Mouse (Mus musculus) erythroblast, embryonic 14.5 days (primary cell): Measurements from ENCODE around the gene Ip6k2. TPM values are rescaled to one million over a fixed set of nuclear protein-coding genes. Genes with fewer than 3 reads are reported as not detected.

Experiments used
- H3K27me3 ChIP-seq: 2 replicates; pipeline ENCODE4 v1.6.1; 2012; ENCODE audit warnings: inconsistent platforms; ENCODE audit not compliant: control insufficient read depth
- H3K36me3 ChIP-seq: 2 replicates; pipeline ENCODE4 v1.6.1; 2012; ENCODE audit warnings: mild to moderate bottlenecking, inconsistent platforms; ENCODE audit not compliant: control insufficient read depth
- H3K4me1 ChIP-seq: 2 replicates; pipeline ENCODE4 v1.6.1; 2012; ENCODE audit warnings: inconsistent platforms; ENCODE audit not compliant: control insufficient read depth
- H3K4me3 ChIP-seq: replicated peaks from 2 replicates; pipeline ENCODE3; 2012; ENCODE audit warnings: moderate library complexity, mild to moderate bottlenecking, inconsistent platforms
- H3K9me3 ChIP-seq: 2 replicates; pipeline ENCODE4 v1.6.1; 2012; ENCODE audit warnings: low read length, inconsistent platforms, mixed read lengths; ENCODE audit not compliant: control insufficient read depth
- GATA1 ChIP-seq: IDR thresholded peaks from 2 replicates; pipeline ENCODE4 v1.6.1; 2012; ENCODE audit warnings: low read length, inconsistent platforms, mixed read lengths
- TAL1 ChIP-seq: IDR thresholded peaks from 3 replicates; pipeline ENCODE4 v1.6.1; 2012; ENCODE audit warnings: low read length, inconsistent platforms, mixed read lengths
- polyA plus RNA-seq: library from polyadenylated mRNA; stranded (reverse); fragments of >175 nt; gene quantifications from 2 replicates; pipeline ENCODE4 v1.2.3, GENCODE M21; 2012

Gene Ip6k2
- polyA plus RNA-seq, 1 experiment, result 5.9 TPM

- TF ChIP-seq GATA1, result no peak
- TF ChIP-seq TAL1, result no peak
- peaks cover 17% of the 10 kb centered on the region for H3K4me1 ChIP-seq
- peaks cover 92% of the 10 kb centered on the region for H3K27me3 ChIP-seq
- no peak overlapping the region for H3K4me3 ChIP-seq
- H3K36me3 ChIP-seq, result no peaks in the 10 kb centered on the region
- H3K9me3 ChIP-seq, result peaks cover 22% of the 10 kb centered on the region
Measured at GRCm38 (mm10) chr9:108824755-108825413, 41.3 kb downstream of the Ip6k2 start.

DNA sequence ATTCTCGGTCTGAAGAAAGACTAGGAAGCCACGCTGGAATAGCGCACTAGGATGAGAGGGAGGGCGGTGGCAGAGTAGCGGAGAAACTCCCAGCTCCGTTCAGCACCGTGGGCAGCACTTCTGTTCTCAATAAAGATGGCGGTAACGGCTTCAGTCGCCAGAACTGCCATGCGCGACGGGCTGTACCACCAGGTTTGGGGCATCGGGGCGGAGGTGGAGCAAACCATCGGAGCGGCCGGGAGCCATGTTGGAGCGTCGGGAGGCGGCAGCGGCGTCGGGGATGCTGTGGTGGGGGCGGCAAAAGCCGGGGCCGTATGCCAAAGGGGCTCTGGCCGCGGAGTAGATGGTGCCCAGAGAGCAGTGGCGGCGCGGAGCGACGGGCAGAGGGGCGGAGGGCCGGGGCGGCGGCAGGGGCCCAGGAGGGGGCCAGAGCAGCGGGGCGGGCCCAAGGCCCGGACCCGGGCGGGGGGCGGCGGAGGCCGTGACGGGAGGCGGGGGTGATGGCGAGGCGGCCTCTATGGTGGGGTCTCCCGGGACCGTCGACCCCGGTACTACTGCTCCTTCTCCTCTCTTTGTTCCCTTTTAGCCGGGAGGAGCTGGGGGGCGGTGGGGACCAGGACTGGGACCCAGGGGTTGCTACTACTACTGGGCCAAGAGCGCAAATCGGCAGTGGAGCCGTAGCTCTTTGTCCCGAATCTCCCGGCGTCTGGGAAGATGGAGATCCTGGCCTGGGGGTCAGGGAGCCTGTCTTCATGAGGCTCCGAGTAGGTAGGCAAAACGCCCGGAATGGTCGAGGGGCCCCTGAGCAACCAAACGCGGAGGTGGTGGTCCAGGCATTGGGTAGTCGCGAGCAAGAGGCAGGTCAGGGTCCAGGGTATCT, 42.5 kb downstream of the Ip6k2 start, which contains the start of gene Celsr3:
Celsr3 (plus strand) TSS at position 501 of the 880 bp plus-strand sequence.
- no peak for TF ChIP-seq TAL1
- no peak for TF ChIP-seq GATA1
- Histone ChIP-seq H3K27me3 (peaks cover 96% of the 10 kb centered on the region), H3K4me1 (peaks cover 17% of the 10 kb centered on the region), H3K36me3 (no peaks in the 10 kb centered on the region), H3K9me3 (peaks cover 22% of the 10 kb centered on the region), H3K4me3 (peak within 1 kb of the TSS; percentile 25)

- H3K4me3 ChIP-seq, result peak overlapping the region; percentile 25
- TF ChIP-seq GATA1, result no peak
- TF ChIP-seq TAL1, result no peak
- peaks cover 99% of the 10 kb centered on the region for H3K27me3 ChIP-seq
- no peaks in the 10 kb centered on the region for H3K36me3 ChIP-seq
- H3K4me1 ChIP-seq, result peaks cover 22% of the 10 kb centered on the region
- H3K9me3 ChIP-seq, result peaks cover 25% of the 10 kb centered on the region
Measured at GRCm38 (mm10) chr9:108826700-108827340, 43.2 kb downstream of the Ip6k2 start.

DNA sequence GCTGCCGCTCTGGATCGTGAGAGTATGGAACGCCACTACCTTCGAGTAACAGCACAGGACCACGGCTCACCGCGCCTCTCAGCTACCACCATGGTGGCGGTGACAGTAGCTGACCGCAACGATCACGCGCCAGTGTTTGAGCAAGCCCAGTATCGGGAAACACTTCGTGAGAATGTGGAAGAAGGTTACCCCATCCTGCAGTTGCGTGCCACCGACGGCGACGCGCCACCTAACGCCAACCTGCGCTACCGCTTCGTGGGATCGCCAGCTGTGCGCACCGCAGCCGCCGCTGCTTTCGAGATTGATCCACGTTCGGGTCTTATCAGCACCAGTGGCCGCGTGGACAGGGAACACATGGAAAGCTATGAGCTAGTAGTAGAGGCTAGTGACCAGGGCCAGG, 43.9 kb downstream of the Ip6k2 start:
- no peaks in the 10 kb centered on the region for H3K36me3 ChIP-seq
- H3K4me3 ChIP-seq, result peak overlapping the region; percentile 17
- peaks cover 100% of the 10 kb centered on the region for H3K27me3 ChIP-seq
- peaks cover 29% of the 10 kb centered on the region for H3K9me3 ChIP-seq
- peaks cover 28% of the 10 kb centered on the region for H3K4me1 ChIP-seq
- TF ChIP-seq TAL1 (no peak), GATA1 (no peak)

DNA sequence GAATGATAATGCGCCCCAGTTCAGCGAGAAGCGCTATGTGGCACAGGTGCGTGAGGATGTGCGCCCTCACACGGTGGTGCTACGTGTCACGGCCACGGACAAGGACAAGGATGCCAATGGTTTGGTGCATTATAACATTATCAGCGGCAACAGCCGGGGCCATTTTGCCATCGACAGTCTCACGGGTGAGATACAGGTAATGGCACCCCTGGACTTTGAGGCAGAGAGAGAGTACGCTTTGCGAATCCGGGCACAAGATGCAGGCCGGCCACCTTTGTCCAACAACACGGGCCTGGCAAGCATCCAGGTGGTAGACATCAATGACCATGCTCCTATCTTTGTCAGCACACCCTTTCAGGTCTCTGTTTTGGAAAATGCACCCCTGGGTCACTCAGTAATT, 44.3 kb downstream of the Ip6k2 start:
- Histone ChIP-seq H3K36me3 (no peaks in the 10 kb centered on the region), H3K27me3 (peaks cover 100% of the 10 kb centered on the region), H3K4me1 (peaks cover 33% of the 10 kb centered on the region), H3K9me3 (peaks cover 31% of the 10 kb centered on the region), H3K4me3 (no peak overlapping the region)
- TF ChIP-seq GATA1 (no peak), TAL1 (no peak)

- Histone ChIP-seq H3K4me3 (peak overlapping the region; percentile 58), H3K9me3 (peaks cover 15% of the 10 kb centered on the region), H3K4me1 (peaks cover 27% of the 10 kb centered on the region), H3K36me3 (no peaks in the 10 kb centered on the region), H3K27me3 (peaks cover 84% of the 10 kb centered on the region)
- no peak for TF ChIP-seq GATA1
- TF ChIP-seq TAL1, result no peak
Measured at GRCm38 (mm10) chr9:108831637-108832036, 48.0 kb downstream of the Ip6k2 start.

DNA sequence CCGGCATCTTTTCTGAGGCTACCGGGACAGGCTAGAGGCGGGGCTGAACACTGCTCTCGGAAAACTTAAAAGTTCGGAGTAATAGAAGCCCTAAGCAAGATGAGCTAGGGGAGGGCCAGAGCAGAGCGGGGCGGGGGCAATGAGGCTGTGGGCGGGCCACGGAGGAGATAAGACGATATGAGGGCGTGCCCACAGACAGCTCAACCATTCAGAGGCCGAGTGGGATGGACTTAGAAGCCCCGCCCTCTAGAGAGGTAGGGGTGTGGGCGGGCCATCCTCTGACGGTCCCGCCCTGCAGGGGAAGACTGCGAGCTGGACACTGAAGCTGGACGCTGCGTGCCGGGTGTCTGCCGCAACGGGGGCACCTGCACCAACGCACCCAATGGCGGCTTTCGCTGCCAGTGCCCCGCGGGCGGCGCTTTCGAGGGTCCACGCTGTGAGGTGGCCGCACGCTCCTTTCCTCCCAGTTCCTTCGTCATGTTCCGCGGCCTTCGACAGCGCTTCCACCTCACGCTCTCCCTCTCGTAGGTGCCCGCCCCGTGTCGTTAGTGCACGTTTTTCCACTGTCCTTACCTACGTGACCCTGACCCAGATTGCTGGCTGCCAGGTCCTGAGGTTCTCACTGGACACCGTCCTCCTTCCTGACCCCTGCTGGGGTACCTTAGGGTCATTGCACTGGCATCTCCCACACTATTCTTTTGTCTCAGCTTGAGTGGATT, 49.0 kb downstream of the Ip6k2 start:
- Histone ChIP-seq H3K27me3 (peaks cover 75% of the 10 kb centered on the region), H3K4me1 (peaks cover 18% of the 10 kb centered on the region), H3K36me3 (no peaks in the 10 kb centered on the region), H3K4me3 (peak overlapping the region; percentile 58), H3K9me3 (peaks cover 10% of the 10 kb centered on the region; the same call in 1 of the 2 replicates)
- TF ChIP-seq TAL1 (no peak), GATA1 (0 out of 2 replicates have a peak, but pooled peaks have one; percentile 23)

DNA sequence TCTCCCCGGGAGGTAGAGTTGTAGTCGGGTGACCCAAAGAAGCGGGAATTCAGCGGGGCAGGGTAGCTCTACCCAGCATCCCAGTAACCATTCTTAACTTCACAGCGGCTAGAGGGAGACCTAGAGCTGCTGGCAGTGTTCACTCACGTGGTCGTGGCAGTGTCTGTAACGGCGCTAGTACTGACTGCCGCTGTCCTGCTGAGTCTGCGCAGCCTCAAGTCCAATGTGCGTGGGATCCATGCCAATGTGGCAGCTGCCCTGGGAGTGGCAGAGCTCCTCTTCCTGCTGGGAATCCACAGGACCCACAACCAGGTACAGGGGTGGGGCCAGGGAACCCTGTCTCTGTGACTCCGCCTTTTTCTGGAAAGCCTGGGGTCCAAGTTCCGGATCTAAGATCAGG, 59.4 kb downstream of the Ip6k2 start:
- no peak for TF ChIP-seq TAL1
- no peak for TF ChIP-seq GATA1
- Histone ChIP-seq H3K9me3 (no peaks in the 10 kb centered on the region), H3K36me3 (no peaks in the 10 kb centered on the region), H3K4me3 (no peak overlapping the region), H3K27me3 (peaks cover 18% of the 10 kb centered on the region), H3K4me1 (no peaks in the 10 kb centered on the region)

DNA sequence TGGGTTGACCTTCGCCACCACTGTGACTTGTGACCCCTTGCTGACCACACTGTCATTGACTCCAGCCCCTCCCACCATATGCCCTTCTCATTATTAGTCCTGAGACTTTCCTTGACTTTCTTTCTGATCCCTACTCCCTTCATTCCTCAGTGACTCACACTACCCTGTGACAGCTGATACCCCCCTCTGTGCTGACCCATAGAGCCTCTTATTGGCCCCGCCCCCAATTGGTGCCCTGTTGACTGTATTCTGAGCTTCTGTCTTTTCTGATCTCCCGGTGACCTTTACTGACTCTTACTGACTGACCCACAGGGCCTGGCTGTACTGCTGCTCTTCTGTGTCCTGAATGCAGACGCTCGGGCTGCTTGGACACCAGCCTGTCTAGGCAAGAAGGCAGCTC, 61.8 kb downstream of the Ip6k2 start:
- TF ChIP-seq GATA1 (no peak), TAL1 (no peak)
- H3K27me3 ChIP-seq, result peaks cover 18% of the 10 kb centered on the region
- H3K4me1 ChIP-seq, result no peaks in the 10 kb centered on the region
- H3K9me3 ChIP-seq, result no peaks in the 10 kb centered on the region
- H3K36me3 ChIP-seq, result no peaks in the 10 kb centered on the region
- H3K4me3 ChIP-seq, result no peak overlapping the region
